Mouse (Mus musculus): ENCODE results near the gene Hoxb5. TPM values are rescaled to one million over a fixed set of nuclear protein-coding genes. Genes with fewer than 3 reads are reported as not detected.
A peak's percentile ranks its signal among the peaks of the same experiment; 100 is the strongest.

Hoxb5 gene
- polyA plus RNA-seq, 1 experiment from 2014 or later = 0.83 TPM

DNA sequence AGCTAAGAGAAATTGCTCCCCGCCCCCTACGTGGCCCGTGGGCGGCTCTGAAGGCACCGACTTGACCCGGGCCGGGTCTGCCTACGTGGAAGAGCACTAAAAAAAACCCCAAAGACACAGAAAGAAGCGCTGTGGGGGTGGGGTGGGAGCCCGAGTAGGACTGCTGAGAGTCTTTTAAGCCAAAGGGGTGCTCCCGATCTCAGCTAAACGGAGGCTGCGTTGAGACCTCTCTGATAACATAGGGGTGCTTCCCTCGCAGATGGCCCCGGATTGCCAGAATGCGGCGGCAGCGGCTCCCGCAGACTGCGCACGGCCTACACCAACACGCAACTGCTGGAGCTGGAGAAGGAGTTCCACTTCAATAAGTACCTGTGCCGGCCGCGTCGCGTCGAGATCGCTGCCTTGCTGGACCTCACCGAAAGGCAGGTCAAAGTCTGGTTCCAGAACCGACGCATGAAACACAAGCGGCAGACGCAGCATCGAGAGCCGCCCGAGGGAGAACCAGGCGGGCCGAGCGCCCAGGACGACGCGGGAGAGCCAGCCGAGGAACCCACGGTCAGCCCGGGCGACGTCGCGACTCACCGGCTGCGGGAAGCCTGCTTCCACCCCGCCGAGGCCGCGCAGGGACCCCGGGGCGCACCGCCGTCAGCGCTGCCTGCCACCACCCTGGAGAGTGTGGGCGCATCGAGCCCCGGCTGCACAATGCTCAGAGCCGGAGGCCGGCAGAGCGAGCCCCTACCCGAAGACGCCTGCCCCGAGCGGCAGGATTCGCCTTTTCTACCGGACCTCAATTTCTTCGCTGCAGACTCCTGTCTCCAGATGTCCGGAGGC lies 49.8 kb downstream of the Hoxb5 start:
- Histone ChIP-seq H3K4me2 (peak overlapping the region; percentile 62), H3K36me3 (no peaks in the 10 kb centered on the region), H3K4me1 (replicated peaks) (peaks cover 28% of the 10 kb centered on the region), H3K9ac (replicated peaks) (peak overlapping the region; percentile 66), H3K27me3 (peaks cover 84% of the 10 kb centered on the region), H3K4me3 (replicated peaks) (peak overlapping the region; percentile 46), H3K9me3 (no peaks in the 10 kb centered on the region), H3K27ac (peak overlapping the region; percentile 78)
- no peak for ATAC-seq (ENCODE audit: insufficient number of reproducible peaks, insufficient read depth, low FRiP score, low TSS enrichment, low read depth)
- WGBS = under 1% methylated on average over 75 of the region's 75 CpGs

DNA sequence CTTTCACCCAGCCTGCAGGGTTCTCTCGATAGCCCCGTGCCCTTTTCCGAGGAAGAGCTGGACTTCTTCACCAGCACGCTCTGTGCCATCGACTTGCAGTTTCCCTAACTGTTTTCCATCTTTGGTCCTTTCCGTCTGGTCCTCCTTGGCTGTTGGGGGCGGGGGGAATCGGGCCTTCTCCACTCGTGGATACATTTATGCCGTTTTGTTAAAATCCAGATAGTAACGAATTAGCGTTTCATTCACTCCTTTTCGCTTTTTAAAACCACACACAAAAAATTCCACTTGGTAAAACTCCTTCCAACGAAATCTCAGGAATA lies 50.3 kb downstream of the Hoxb5 start:
- WGBS = under 1% methylated on average over 14 of the region's 14 CpGs
- peak overlapping the region; percentile 62 for H3K4me2 ChIP-seq
- H3K27ac ChIP-seq = peak overlapping the region; percentile 78; the same call in 1 of the 2 replicates
- no peaks in the 10 kb centered on the region for H3K9me3 ChIP-seq
- peak overlapping the region; percentile 66 for H3K9ac ChIP-seq (replicated peaks)
- peak overlapping the region; percentile 46 for H3K4me3 ChIP-seq (replicated peaks)
- peaks cover 28% of the 10 kb centered on the region for H3K4me1 ChIP-seq (replicated peaks)
- no peak for ATAC-seq (ENCODE audit: insufficient number of reproducible peaks, insufficient read depth, low FRiP score, low TSS enrichment, low read depth)
- peaks cover 82% of the 10 kb centered on the region for H3K27me3 ChIP-seq
- no peaks in the 10 kb centered on the region for H3K36me3 ChIP-seq

DNA sequence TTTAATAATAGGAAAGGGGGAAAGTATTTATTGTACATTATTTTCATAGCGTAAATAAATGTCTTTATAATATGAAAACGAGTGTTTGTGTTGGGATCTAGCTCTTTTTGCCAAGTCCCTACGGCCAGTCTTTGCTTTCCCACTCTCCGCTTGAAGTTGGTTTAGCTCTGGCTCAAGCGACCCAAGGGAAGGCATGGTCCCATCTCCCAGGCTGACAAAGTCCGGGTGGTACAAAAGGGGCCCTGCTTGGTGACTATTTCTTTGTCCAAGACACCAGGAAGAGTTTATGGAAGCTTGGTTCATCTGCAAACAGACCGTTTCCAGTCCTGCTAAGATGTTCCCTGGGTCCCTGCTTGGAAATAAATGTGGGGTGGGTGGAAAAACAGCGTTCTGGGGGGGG lies 50.8 kb downstream of the Hoxb5 start:
- H3K4me3 ChIP-seq (replicated peaks) = peak overlapping the region; percentile 38
- peak overlapping the region; percentile 67; the same call in 1 of the 2 replicates for H3K27ac ChIP-seq
- H3K9ac ChIP-seq (replicated peaks) = peak overlapping the region; percentile 52; the same call in 1 of the 2 replicates
- WGBS = 6% methylated on average over 8 of the region's 8 CpGs
- H3K27me3 ChIP-seq = peaks cover 77% of the 10 kb centered on the region
- ATAC-seq (ENCODE audit: insufficient number of reproducible peaks, insufficient read depth, low FRiP score, low TSS enrichment, low read depth) = no peak
- H3K9me3 ChIP-seq = no peaks in the 10 kb centered on the region
- peak overlapping the region; percentile 63 for H3K4me2 ChIP-seq
- H3K36me3 ChIP-seq = no peaks in the 10 kb centered on the region
- peaks cover 28% of the 10 kb centered on the region for H3K4me1 ChIP-seq (replicated peaks)

GRCm38 (mm10) chr11:96354376-96354775 lies 51.2 kb downstream of the Hoxb5 start:
- no peaks in the 10 kb centered on the region for H3K36me3 ChIP-seq
- peaks cover under 1% of the 10 kb centered on the region; the same call in 1 of the 2 replicates for H3K9me3 ChIP-seq
- peaks cover 28% of the 10 kb centered on the region for H3K4me1 ChIP-seq (replicated peaks)
- peak overlapping the region; percentile 63 for H3K4me2 ChIP-seq
- 0 out of 2 replicates have a peak, but pooled peaks have one; percentile 41 for ATAC-seq (ENCODE audit: insufficient number of reproducible peaks, insufficient read depth, low FRiP score, low TSS enrichment, low read depth)
- WGBS = under 1% methylated on average over 25 of the region's 25 CpGs
- H3K27ac ChIP-seq = peak overlapping the region; percentile 67; the same call in 1 of the 2 replicates
- peak overlapping the region; percentile 52 for H3K9ac ChIP-seq (replicated peaks)
- H3K4me3 ChIP-seq (replicated peaks) = peak overlapping the region; percentile 38
- peaks cover 73% of the 10 kb centered on the region for H3K27me3 ChIP-seq

DNA sequence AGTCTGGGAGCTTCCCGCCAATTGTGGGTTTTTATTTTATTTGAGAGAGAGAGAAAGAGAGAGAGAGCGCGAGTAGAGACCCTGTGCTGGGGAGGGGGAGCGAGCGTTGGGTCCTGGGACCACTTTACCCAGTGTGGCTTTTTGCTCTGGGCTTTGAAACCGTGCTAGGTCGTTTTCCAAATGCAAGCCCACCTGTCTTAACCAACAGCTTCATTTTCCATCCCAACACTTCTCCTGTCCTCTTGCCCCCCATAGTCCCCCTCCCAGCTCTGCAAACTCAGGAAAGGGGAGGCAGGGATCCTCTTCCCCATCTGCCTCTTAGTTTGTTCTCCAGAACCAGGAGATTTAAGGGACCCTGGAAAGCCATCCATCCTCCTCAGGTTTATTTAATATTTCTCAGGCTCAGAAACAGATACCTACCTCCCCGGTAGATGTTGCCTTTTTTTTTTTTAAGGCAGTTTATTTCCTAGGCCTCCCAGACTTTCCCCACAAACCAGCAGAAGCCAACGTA lies 51.7 kb downstream of the Hoxb5 start:
- peaks cover 68% of the 10 kb centered on the region for H3K27me3 ChIP-seq
- H3K4me2 ChIP-seq = peak overlapping the region; percentile 63
- peaks cover 28% of the 10 kb centered on the region for H3K4me1 ChIP-seq (replicated peaks)
- H3K27ac ChIP-seq = 0 out of 2 replicates have a peak overlapping the region, but pooled peaks have one; percentile 67
- no peak for ATAC-seq (ENCODE audit: insufficient number of reproducible peaks, insufficient read depth, low FRiP score, low TSS enrichment, low read depth)
- H3K36me3 ChIP-seq = no peaks in the 10 kb centered on the region
- H3K9me3 ChIP-seq = peaks cover 5% of the 10 kb centered on the region; the same call in 1 of the 2 replicates
- WGBS = 5% methylated on average over 9 of the region's 9 CpGs
- peak overlapping the region; percentile 52; the same call in 1 of the 2 replicates for H3K9ac ChIP-seq (replicated peaks)
- H3K4me3 ChIP-seq (replicated peaks) = peak overlapping the region; percentile 38

MicroRNAs within 50 kb of the gene (microRNA counts, 519-probe panel; counts per million panel counts)
- microRNA mmu-miR-10a (4,714 counts per million, percentile 40 among the panel's probes with 10 or more counts), microRNA mmu-miR-196a (7,559 counts per million, percentile 86 among the panel's probes with 10 or more counts)

Small RNAs within 50 kb of the gene (microRNA-seq; reads per million reads assigned to microRNA genes)
- gene Mir10a = 8,302 reads per million, percentile 94 among the genes with 10 or more reads in this experiment
- 31.4 reads per million, percentile 37 among the genes with 10 or more reads in this experiment for gene Mir196a-1

Other genes starting within 250 kb of the Hoxb5 start
- 46.0 and 50.9 TPM in 2 replicates for gene Ube2z, start 237.9 kb upstream of the Hoxb5 start, polyA plus RNA-seq (2016; fragmentation: Nextera tagmentation; extraction: Ambion mirVana)
- gene Atp5g1, start 227.7 kb upstream of the Hoxb5 start, polyA plus RNA-seq (2016; fragmentation: Nextera tagmentation; extraction: Ambion mirVana) = 492 and 507 TPM in 2 replicates
- not detected in 2 replicates for gene Calcoco2, start 191.4 kb upstream of the Hoxb5 start, polyA plus RNA-seq (2016; fragmentation: Nextera tagmentation; extraction: Ambion mirVana)
- gene Ttll6, start 169.6 kb upstream of the Hoxb5 start, polyA plus RNA-seq (2016; fragmentation: Nextera tagmentation; extraction: Ambion mirVana) = not detected in 2 replicates
- not detected in 2 replicates for gene Hoxb13, start 109.0 kb upstream of the Hoxb5 start, polyA plus RNA-seq (2016; fragmentation: Nextera tagmentation; extraction: Ambion mirVana)
- 1.0 and 1.3 TPM in 2 replicates for gene Hoxb9, start 31.9 kb upstream of the Hoxb5 start, polyA plus RNA-seq (2016; fragmentation: Nextera tagmentation; extraction: Ambion mirVana)
- gene Hoxb8, start 21.4 kb upstream of the Hoxb5 start, polyA plus RNA-seq (2016; fragmentation: Nextera tagmentation; extraction: Ambion mirVana) = 0.24 and 0.40 TPM in 2 replicates
- 1.8 and 2.1 TPM in 2 replicates for gene Hoxb7, start 16.7 kb upstream of the Hoxb5 start, polyA plus RNA-seq (2016; fragmentation: Nextera tagmentation; extraction: Ambion mirVana)
- 1.0 and 1.1 TPM in 2 replicates for gene Hoxb6, start 10.9 kb upstream of the Hoxb5 start, polyA plus RNA-seq (2016; fragmentation: Nextera tagmentation; extraction: Ambion mirVana)
- 0.56 and 0.73 TPM in 2 replicates for gene Hoxb4, start 14.9 kb downstream of the Hoxb5 start, polyA plus RNA-seq (2016; fragmentation: Nextera tagmentation; extraction: Ambion mirVana)
- 0.55 and 0.68 TPM in 2 replicates for gene Hoxb3, start 20.0 kb downstream of the Hoxb5 start, polyA plus RNA-seq (2016; fragmentation: Nextera tagmentation; extraction: Ambion mirVana)
- gene Hoxb2, start 47.2 kb downstream of the Hoxb5 start, polyA plus RNA-seq (2016; fragmentation: Nextera tagmentation; extraction: Ambion mirVana) = 5.1 and 6.0 TPM in 2 replicates
- gene Hoxb1, start 62.4 kb downstream of the Hoxb5 start, polyA plus RNA-seq (2016; fragmentation: Nextera tagmentation; extraction: Ambion mirVana) = not detected in 2 replicates
- 0.31 and 0.37 TPM in 2 replicates for gene Skap1, start 161.3 kb downstream of the Hoxb5 start, polyA plus RNA-seq (2016; fragmentation: Nextera tagmentation; extraction: Ambion mirVana)